Mouse (Mus musculus) adrenal gland, adult (tissue): ENCODE measurements around the gene Cd163.
"Not testable (repeated sequence)": the region's sequence is repeated elsewhere in the genome, so short reads cannot be mapped to it uniquely, and the experiment has no call there.

Source experiments
- DNase-seq, 2 experiments: peaks; one replicate each; pipeline ENCODE4 v3.0.0; 2022 to 2023; ENCODE audit warnings: low spot score in 1 of 2; ENCODE audit not compliant: inconsistent age in 2 of 2

The Cd163 gene

GRCm38 (mm10) chr6:124304356-124304755, at the start of gene Cd163:
TSS of gene Cd163 (plus strand) at chr6:124304656.
- no peak for DNase-seq

DNA sequence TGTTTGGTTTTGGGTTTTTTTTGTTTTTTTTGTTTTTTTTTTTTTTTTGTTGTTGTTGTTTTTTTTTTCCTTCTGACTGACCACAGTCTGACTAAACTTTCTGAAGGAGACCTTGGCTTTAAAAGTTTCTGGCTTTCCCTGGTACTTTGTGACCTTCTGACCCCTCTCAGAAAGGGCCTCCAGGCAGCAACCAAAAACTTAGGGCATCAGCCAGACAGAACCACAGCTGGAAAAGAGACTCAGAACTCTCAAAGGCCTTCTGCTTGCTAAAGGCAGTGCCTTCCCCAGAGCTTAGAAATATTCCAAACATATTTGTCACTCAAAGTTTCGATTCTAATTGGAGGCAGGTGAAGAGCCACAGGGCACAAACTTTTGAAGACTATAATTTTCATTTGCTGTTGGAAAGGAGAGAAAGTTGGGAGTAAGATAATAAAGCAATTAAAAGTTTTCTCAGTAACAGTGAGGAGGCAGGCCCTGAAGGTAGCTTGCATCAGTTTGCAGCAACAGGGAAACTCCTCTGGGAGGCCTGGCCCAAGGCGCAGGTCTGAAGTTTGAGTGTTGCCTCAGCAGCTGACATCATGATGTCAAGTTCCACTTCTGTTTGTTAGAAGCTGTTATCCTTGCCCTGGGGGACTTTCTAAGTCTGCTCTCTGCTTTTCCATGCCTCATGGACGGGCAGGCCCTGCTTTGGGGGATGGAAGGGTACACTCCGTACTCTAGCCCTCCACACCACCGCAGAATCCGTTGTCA, 48.6 kb upstream of the Cd163 start:
- no peak for DNase-seq

DNA sequence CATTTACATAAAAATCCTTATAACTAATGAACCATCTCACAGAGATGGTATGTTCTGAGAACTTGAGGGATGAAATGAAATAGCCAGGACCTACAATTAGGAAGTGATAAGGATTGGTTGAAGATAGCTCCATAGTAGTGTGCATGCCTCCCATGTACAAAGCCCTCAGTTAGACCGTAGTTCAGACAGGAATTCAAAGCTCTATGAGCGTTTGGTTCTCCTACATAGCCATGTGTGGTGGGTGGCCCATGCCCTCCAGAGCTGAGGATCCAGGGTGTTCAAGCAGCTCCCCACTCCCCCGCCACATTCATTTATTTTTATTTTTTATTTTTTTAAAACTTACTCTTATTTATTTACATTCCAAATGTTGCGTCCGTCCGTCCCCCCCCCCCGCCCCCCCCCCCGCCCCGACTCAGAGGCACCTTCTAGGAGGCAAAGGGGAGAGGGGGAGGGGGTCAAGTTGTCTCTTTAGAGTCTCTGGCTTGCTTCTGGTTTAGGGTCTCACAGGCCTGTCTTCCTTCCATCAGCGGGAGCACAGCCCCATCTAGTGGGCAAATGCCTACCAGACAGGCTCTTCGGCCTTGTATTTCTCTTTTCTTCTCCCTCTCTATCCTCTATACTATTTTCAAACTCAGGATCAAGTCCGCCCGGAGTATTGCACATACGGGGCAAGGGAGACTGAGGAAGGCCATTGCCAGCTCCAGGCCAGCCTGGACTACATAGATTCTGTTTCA, 44.1 kb upstream of the Cd163 start:
- peak; percentile 34 to 76 for DNase-seq

GRCm38 (mm10) chr6:124262696-124263095, 41.8 kb upstream of the Cd163 start:
- peak; percentile 49 to 85 for DNase-seq

GRCm38 (mm10) chr6:124273231-124273880, 31.1 kb upstream of the Cd163 start:
- DNase-seq: peak in 1 of 2 experiments; percentile 10

DNA sequence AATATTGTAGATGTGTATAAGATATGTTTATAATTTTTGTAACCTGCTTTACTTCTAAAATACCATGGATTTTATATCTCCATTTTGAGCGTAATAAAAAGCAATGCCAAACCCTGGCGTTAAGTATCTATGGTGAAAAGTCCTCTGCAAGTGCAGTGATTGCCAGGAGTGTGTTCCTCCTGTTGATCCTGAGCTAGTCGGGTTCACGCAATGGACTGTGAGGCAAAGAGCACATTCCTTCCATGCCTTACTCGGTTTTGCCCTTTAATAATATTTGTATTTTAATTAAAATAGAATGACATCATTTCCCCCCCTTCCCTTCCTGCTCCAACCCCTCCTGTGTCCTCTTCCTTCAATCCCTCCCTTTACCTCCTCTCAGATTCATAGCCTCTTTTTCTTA, 26.8 kb upstream of the Cd163 start:
- DNase-seq: no peak

- DNase-seq: no peak
Observed at GRCm38 (mm10) chr6:124278291-124278690, 26.2 kb upstream of the Cd163 start.

DNA sequence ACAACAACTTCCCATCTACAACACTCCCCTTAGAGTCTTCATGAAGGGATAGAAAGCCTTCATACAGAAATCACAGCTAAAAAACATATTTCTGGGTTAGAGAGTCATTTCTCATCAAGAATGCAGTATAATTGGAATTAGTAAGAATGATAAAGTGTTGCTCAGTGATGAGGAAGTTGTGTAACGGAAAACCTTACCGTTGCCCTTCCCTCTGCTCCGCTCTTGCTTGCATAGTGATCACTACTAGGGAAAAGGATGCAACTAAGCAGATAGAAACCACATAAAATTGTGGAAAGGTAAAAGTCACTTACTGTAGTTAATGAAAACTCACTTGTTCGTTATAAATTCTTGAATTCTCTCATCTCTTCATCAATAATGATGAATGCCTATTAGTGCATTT, 21.7 kb upstream of the Cd163 start:
- no peak for DNase-seq

GRCm38 (mm10) chr6:124297378-124297777, 7.1 kb upstream of the Cd163 start:
- DNase-seq: not testable (repeated sequence)

DNA sequence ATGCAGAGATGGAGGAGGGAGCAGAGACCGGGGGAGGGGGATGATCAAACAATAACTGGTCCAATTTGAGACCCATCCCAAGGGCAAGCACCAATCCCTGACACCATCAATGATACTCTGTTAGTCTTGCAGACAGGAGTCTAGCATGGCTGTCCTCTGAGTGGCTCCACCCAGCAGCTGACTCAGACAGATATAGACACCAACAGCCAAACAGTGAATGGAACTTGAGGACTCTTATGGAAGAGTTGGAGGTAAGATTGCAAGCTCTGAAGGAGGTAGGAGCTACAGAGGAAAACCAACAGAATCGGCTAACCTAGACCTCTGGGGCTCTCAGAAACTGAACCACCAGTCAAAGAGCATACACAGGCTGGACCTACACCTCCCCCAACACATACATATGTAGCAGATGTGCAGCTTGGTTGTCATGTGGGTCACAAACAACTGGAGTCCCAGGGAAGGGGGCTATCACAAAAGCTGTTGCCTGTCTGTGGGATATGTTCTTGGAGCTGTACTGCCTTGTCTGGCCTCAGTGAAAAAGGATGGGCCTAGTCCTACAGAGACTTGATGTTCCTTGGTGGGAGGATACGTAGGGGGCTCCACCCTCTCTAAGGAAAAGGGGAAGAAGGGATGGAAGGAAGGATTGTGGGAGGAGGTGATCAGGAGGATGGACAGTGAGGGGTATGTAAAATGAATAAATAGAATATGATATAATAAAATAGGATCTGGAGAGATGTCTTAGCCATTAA, 2.8 kb upstream of the Cd163 start:
- no peak for DNase-seq

- no peak for DNase-seq
Observed at GRCm38 (mm10) chr6:124308935-124309334, 4.5 kb downstream of the Cd163 start.

DNA sequence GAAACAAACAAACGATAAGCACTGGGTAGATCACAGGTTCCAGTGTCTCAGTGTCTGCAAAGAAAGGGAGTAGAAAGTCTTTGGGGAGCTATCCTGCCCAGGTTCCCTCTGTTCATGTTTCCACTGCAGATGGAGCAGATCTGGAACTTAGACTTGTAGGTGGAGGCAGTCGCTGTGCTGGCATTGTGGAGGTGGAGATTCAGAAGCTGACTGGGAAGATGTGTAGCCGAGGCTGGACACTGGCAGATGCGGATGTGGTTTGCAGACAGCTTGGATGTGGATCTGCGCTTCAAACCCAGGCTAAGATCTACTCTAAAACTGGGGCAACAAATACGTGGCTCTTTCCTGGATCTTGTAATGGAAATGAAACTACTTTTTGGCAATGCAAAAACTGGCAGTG, 7.8 kb downstream of the Cd163 start:
- no peak for DNase-seq

- DNase-seq: no peak
Observed at GRCm38 (mm10) chr6:124320371-124320770, 15.9 kb downstream of the Cd163 start.

DNA sequence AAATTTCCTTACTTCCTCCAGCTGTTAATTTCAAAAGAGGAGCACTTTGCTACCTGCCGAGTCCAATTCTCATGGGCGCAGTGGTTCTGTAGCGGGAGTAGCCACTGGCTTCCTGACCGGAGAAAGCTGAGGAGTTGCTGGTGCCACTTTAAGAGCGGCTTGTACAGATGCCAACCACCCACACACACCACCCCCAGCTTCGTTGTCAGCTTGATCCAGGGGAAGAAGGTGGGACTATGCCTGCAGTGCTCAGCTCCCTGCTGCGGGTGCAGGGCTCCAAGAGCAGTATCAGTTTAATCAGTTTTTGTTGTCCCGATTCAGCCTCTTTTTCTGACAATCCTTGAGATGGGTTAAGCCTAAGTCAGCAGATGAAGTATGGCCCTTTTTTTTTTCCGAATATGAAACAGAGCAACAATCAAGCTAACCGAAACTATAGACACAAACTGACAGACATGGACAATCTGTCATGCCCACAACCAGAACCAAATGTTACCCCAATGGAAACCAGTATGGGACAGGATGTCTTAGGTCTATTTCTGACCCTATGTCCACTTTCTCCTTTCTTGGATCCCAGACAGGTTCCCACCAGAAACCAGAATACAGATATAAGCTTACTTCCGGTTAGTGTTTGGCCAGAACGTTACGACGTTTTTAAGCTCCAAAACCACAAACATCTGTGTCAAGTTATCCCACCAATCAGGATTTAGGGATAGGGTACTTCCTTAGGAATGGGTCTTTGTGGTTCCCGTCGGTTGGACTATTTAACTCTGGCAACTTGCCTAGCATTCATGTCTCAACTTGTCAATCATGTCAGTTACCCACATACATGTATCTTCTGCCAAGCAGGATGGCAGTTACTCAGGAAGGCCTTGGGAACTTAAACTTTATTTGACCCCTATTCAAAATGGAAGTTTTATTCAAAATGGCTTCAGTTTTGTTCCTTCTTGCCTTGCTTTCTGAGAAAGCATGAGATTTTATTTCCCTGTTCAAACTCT, 17.3 kb downstream of the Cd163 start:
- no peak for DNase-seq

DNA sequence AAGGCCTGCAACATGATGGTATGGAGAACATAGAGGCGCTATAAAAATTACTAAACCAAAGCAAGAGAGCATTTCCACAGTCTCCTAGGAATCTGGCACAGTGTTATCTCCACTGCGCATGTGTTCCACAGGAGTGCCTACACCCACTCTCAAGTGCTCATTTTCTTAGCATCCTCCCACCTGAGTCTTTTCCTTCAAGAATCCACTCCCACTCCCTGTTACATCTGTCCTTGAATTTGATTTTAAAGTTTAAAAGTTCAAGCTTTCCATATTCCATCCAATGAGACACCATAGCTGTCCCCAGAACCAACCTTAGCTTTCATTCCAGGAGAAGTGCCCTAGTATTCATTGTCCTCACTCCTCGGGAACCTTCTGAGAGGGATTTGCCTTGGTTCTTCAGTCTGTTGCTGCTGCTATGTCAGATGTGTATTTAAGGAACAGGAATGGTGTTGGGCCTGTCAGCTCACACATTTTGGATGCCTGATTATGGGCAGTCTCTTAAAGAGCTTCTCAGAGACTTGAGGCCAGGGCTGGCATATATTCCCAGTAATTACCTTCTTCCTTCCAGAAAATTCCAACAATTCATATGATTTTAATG, 24.0 kb downstream of the Cd163 start:
- no peak for DNase-seq

GRCm38 (mm10) chr6:124329622-124330021, 25.2 kb downstream of the Cd163 start:
- DNase-seq: no peak

GRCm38 (mm10) chr6:124345096-124345495, 40.6 kb downstream of the Cd163 start:
- no peak for DNase-seq

DNA sequence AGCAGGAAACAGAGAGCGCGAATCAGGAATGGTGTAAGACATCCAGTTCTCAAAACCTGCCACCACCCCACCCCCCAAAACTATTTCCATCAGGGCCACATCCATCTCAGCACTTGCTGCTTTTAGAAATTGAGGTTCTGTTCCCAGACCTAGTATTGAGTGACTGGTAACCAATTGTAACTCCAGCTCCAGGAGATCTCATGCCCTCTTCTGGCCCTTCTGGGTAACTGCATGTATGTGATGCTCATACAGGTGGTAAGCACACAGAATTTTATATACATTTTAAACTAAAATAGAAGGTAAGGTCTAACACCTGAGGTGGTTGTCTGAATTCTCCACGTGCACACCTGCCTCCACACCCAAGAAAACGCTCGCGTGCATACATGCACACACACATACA, 42.2 kb downstream of the Cd163 start:
- no peak for DNase-seq

DNA sequence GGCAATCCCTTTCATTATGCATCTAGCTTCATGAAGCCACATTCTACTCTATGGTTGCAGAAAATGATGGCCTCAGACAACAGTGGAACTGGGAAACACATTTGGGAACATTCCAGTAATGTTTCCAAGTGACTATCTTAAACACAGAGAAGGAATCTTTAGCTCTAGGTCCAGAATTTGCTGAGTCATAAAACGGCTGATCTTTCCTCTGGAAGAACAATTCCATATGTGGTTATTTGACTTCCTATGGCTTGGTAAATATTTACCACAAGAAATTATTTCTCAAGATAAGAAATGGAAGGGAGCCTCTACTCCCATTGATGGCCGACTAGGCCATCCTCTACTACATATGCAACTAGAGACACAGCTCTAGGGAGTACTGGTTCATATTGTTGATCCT, 48.8 kb downstream of the Cd163 start:
- no peak for DNase-seq

GRCm38 (mm10) chr6:124358953-124359352, 54.5 kb downstream of the Cd163 start:
- no peak for DNase-seq
